Mouse (Mus musculus) MN1 (cell line): ENCODE data around the gene Cables2.

Experiments used
- DNase-seq: peaks from one replicate; pipeline ENCODE4 v3.0.0-alpha.2; 2016; ENCODE audit warnings: low spot score

Gene Cables2

GRCm38 (mm10) chr2:180255701-180256100 is 17.6 kb downstream of the Cables2 start:
- no peak for DNase-seq

DNA sequence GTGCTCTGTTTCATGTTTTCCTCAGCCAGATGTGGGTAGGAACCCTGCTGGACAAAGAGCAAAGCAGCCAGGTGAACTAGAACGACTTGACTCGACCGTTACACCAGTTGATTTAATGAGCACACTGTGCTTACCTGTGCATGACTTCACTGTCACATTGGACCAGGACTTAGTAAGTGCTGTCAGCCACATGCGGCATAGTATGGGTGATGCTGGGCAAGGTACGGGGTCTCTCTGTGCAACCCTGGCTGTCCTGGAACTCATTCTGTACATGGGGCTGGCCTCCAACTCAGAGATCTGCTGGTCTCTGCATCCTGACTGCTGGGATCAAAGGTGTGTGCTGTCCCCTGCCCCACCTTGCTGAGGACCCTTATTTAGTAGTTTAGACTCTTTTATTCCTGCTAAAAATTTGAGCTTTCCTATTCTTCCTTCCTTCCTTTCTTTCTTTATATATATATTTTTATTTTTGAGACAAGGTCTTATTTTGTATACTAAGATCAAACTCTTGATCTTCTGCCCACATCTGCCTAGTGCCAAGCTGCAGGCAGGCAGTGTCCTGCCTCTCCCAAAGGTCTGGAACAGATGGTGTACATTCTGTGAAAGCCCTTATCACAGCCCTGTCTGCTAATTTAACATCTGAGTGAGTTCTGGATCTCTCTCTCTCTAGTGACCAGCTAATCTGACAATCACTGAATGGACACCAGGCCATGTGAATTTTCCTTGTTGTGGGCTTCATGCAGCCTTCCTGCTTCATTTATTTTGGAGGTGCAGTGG is 18.7 kb downstream of the Cables2 start:
- no peak for DNase-seq

- no peak for DNase-seq
These were observed 21.5 kb downstream of the Cables2 start for GRCm38 (mm10) chr2:180251838-180252237.

GRCm38 (mm10) chr2:180250930-180251611 is 22.2 kb downstream of the Cables2 start:
- DNase-seq = peak; percentile 91

- no peak for DNase-seq
These were observed 24.2 kb downstream of the Cables2 start for GRCm38 (mm10) chr2:180248947-180249660.

DNA sequence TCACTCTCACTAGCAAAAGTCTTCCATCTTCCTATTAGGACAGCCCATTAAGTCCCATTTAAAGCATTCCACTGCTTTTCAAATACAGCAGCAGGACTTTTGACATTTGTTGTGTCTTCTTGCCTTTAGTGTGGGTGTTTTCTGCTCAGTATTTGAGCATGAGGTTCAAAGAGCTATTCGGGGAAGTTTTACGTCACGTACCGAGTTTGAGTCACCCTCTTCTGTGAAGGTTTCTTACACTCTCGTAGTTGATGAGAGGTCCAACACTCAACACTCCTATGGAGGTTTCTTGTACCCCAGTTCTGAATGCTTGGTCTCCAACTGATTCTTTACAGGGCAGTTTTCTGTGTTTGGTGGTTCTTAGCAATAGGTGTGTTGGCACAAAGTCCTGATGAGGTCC is 25.4 kb downstream of the Cables2 start:
- DNase-seq = no peak

DNA sequence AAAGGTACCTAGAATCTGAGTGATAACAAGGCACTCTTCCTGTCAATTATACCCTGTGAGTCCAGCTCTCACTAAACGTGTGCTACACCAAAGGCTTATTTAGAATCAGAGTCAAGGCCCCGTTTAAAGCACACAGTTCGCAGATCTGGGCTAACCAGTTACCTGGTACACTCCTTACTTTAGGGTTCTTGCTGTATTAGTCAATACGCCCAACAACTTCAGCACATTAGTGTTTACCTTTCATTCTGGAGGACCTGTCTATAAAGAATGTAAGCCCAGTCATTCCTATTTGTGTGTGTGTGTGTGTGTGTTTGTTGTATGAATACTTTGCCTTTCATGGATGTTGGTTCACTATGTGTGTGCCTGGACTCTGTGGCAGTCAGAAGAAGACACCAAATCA is 30.2 kb downstream of the Cables2 start:
- no peak for DNase-seq

GRCm38 (mm10) chr2:180238591-180238990 is 34.7 kb downstream of the Cables2 start:
- no peak for DNase-seq

DNA sequence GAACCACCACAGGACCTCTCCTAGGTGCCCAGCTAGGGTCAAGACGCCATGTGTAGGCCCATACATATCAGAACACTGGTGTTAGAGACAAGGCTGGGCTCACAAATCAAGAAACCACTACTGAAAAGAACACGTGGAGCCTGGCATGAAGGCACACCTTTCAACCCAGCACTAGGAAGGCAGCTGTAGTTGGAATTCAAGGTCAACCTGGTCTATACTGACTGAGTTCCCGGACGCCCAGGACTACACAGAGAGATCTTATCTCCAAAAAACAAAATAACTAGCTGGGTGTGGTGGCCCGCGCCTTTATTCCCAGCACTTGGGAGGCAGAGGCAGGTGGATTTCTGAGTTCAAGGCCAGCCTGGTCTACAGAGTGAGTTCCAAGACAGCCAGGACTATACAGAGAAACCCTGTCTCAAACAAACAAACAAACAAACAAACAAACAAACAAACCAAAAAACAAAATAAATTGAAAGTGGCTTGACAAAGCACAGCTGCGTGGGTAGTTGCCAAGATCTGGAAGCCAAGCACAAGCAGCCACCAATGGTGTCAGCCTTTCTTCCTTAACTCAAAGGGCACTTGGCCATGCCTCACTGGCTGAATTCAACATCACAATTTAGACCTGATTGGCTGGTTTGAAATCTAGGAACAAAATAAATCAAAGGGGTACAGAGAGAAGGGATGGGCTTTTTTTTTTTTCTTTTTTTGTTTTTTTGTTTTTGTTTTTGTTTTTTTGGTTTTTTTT is 35.5 kb downstream of the Cables2 start:
- no peak for DNase-seq

- DNase-seq = no peak
These were observed 36.4 kb downstream of the Cables2 start for GRCm38 (mm10) chr2:180236930-180237329.

DNA sequence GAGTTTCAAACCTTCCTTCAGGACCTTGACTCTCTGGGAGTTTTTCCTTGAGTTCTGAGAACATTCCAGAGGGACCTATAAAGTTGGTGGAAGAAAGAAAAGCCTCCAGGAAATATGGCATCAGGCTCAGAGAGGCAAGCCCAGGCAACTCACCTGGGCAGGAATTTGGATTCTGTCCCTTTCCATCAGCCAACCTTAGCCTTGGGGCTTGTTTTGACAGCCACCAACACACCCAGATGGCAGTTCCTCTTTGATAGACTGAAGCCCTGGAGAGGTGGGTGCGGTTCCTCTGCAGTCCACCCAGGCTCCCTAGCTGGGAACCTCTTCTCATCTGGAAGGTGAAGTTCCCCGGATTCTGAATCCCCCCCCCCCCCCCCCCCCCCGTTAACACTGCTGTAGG is 36.8 kb downstream of the Cables2 start:
- DNase-seq = no peak

DNA sequence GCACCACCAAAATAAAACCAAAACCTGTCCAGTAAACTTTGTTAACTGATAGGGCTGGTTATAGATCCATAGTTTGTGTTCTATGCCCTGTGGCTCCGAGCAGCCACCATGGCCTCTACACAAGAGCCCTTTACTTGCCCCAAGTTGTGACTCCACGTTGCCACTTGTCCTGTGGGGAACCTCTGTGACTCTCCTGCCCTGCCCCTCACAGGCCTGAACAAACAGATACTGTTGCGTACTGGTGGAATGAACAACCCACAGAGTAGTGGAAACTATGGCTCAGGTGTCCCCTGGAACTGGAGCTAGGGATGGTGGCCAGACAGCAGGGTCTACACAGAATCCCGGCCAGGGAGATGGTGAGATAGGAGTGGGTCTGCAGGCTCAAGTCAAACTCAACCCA is 37.5 kb downstream of the Cables2 start:
- no peak for DNase-seq

DNA sequence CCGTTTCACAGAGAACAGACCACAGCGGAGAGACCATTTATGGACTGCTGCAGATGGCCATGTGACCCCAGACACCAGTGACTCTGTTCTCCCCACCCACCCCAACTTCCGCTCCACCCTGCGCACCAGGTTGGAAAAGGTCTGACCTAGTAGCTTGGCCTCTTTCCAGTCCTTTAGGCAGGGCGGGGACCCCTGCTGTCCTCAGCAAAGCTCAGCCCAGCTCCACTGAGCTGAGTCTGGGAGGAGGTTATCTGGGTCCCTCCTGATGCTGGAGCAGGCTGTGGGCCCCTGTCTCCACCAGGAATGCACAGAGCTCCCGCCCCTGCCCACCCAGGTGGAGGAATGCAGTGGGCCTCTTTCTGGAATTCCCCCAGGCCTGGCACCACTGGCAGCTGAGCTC is 38.3 kb downstream of the Cables2 start:
- no peak for DNase-seq

GRCm38 (mm10) chr2:180234353-180234752 is 38.9 kb downstream of the Cables2 start:
- DNase-seq = no peak

- DNase-seq = no peak
These were observed 40.0 kb downstream of the Cables2 start for GRCm38 (mm10) chr2:180233101-180233904.

DNA sequence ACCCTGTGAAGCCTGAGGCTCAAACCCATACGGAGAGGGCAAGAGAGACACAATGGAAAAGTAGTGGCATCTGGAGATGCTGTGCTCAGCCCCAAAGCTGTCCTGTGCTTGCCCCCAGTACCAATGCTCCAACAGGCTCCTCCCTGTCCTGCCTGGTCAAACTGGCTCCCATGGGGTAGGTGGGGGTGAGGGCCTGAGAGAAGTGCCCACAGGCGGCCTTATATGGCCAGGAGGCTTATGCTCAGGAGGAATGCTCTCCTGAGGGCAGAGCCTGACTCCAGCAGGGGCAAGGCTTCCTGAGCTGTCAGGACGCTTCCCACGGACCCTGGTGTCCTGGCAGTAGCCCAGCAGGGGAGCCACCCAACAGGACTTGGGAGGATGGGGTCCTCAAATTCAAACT is 42.8 kb downstream of the Cables2 start:
- DNase-seq = peak; percentile 54

DNA sequence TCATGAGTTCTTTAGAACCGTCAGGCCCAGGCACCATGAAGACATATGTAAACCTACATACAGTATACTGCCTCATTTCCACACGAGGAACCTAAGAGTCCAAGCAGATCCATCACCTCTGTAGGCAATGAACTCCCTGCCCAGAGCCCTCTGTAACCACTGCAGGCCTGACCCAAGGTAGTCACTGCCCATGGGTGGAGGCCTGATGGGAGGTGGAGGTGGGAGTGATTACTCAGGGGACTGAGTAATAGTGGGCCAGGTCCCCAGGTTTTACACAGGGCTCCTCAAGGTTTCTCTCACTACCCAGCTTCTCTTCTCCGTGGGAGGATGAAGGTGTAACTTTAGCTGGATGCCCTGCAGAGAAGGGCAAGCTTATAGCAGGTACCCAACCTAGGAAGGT is 44.2 kb downstream of the Cables2 start:
- DNase-seq = no peak

- DNase-seq = peak; percentile 90
These were observed 44.7 kb downstream of the Cables2 start for GRCm38 (mm10) chr2:180228592-180228991.

DNA sequence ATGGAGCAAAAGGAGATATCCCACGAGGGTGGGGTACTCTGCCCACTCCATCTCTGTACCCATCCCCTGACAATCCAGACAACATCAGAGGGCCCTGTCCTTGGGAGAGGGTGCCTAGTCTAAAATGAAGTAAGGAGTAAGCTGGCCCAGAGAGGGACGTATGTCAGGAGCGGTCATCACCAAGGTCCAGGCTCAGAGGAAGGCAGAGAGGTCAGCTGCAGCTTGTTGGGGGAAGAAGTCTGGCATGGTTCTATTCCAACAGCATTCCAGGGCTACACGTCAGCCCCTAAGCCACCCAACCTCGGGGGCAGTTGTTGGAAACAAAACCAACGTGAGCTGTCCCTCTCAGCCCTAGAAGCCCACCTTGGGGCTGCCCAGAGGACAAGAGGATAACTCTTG is 45.2 kb downstream of the Cables2 start:
- DNase-seq = peak; percentile 43

DNA sequence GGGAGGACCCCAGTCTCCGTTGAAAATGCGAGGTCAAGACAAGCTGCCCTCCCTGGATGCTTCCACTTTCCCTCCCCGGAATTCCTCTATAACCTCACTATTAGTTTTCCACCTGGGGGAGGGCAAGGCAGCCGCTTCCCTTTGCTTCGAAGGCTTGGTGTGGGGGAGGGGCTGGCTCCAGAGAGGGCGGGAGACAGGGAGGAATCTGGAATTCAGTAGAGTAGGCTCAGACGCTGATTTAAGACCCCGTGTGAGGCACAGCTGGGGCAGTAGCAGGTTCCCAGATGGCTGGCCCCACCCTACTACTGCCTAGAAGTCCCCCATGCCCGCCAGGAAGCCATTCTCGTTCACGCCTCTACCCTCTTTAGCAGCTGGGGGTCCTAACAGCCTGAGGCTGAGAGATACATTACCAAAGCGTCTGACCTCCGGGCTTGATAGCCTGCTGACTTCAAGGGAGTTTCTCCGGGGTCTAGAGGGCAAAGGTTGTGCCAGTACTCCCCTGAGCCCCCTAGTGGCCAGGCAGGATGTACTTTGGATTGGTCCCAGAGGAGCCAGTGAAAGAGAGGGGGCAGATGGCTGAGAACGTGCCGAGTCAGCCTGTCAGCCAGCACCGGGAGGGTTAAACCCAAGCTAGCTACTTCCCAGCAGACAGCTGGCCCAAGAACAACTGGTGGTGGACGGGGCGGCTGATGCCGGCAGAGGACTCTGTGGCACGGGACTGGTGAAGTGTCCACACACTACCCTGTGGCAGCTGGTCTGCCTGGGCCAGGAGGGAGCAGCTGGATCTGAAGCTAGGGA is 45.8 kb downstream of the Cables2 start:
- DNase-seq = peak; percentile 84
